Mouse (Mus musculus) R1 (cell line): ENCODE results near the gene Adar.

Experiments used
- DNase-seq: peaks from one replicate; pipeline ENCODE4 v3.0.0-alpha.2; 2018; ENCODE audit warnings: low read depth, low spot score

The Adar gene

DNA sequence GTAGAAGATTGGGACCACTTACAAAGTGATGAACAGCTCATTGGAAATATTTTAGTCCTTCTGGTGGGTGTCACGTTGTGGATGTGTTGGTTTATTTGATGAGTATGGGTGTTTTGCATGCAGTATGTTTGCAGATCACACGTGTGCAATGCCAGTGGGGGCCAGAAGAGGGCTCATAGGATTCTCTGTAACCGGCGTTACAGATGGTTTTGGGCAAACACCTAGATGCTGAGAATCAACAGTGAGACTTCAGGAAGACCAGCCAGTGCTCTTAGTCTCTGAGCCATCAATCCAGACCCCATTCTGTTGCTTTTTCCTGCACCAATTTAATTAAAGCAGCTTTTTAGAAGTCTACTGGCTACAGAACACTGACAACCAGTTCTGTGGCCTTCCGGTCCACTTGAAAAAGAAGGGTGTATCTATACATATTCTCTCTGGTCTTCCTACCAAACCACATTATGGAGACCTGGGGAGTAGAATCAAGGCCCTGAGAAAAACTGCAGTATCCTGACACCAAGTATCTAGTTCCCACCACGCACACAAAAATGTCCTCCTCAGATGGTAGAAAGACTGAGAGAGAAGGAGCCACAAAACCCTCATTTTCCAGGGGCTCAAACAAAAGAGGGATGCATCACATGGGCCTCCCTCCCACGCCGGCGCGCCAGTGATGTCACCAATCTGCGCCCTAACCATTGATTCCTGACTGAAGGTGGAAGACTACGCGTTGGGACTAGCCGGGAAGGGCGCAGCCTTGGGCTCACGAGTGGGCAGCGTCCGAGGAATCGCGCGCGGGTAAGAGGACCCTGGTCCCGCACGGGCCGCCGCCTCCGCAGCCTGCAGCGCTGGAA, at the start of gene Adar:
Gene Adar (plus strand): TSS at position 664 of the 848 bp plus-strand sequence.
- peak; percentile 94 for DNase-seq

DNA sequence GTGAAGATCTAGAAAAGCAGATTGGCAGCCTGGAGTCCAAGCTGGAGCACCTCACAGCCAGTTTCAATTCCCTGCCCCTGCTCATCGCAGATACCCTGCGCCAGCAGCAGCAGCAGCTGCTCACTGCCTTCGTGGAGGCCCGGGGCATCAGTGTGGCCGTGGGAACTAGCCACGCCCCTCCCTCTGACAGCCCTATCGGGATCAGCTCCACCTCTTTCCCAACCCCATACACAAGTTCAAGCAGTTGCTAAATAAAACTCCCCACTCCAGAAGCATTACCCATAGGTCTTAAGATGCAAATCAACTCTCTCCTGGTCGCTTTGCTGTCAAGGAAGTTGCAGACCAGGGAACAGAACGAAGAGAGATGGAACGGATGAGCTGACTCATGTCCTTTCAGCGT, 47.7 kb upstream of the Adar start:
- peak; percentile 54 for DNase-seq

DNA sequence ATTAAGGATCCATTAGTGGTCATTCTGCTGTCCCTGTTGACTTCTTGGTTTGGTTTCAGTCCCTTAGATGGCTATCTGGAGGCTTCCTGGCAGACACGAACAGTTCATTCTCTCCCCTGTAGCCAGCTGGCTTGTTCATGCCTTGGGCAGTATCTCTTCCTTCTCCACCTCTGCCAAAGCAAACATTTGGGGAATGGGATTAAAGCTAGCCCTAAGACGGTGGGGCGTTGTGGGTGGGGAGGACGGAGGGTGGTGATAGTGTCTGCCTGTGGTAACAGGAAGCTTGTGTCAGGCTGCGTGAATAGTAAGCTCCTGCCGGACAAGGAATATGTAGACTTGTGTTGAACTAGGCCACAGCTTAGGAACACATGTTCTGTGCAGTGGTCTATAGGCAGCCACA, 43.5 kb upstream of the Adar start:
- no peak for DNase-seq

DNA sequence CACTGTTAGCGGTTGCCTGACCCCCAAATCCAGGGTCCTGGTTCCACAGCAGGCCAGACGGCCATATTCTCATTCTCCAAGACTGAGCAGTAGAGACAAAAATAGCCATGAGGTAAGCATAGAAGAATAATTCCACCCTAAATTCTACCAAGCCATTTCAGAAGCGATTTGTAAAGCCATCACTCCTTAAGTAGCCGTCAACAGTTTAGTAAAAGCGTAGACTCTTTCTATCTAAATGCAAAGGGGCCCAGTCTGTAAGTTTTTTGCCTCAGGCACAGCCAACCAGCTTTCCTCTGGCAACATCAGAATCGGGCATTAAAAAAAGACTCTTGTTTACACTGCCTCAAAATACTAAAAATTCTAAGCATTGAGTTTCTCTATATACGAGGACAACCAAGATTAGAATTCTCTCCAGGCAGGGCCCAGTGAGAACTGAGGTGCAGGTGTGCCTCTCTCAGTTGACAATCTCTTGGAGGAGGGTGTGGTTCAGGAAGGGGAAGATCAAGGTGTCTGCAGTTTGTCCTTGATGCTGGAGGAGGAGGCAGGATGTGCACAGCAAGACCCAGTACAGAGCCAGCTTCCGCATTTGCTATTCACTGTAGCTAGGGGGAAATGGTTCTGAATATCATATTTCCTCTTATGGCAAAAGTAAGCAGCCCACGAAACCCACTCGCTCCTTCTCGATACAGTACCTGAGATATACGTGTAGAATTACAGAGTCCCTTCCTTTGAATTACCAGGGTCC, 42.1 kb upstream of the Adar start:
- DNase-seq: peak; percentile 47

DNA sequence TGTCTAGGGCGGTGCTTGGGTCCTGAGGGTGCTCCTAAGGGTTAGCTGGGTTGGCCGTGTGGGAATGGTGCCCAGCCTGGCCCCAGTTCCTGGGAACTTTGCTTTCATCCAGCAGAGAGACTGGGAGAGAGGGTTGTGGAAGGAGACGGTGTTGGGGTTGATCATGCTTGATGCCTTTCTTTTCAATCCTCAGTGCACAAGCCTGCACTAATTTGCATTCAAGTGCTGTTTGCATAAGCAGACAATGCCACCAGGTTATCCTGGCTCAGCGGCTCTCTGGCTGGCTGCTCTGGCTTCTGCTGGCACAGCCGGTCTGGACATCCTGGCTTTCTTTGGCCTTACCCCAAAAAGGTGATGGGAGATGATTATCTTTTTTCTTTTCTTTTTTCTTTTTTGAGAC, 37.2 kb upstream of the Adar start:
- no peak for DNase-seq

DNA sequence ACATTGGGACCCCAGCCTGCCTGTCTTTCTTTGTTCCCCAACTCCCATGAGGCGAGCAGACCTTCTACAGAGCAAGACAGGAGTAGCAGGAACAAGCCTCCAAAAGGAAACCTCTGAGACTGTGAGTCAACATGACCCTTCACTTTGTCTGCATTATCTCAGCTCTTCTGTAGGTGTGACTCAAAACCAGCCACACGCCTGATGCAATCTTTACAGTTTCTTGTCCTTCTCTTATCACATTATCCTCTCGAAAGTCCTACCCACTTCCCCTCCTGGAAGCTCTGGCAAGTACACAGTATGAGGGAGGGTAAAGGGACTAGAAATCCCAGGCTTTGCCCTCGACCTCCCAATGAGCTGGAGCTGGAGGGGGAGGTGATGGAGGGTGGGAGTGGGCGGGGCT, 28.8 kb upstream of the Adar start:
- no peak for DNase-seq

DNA sequence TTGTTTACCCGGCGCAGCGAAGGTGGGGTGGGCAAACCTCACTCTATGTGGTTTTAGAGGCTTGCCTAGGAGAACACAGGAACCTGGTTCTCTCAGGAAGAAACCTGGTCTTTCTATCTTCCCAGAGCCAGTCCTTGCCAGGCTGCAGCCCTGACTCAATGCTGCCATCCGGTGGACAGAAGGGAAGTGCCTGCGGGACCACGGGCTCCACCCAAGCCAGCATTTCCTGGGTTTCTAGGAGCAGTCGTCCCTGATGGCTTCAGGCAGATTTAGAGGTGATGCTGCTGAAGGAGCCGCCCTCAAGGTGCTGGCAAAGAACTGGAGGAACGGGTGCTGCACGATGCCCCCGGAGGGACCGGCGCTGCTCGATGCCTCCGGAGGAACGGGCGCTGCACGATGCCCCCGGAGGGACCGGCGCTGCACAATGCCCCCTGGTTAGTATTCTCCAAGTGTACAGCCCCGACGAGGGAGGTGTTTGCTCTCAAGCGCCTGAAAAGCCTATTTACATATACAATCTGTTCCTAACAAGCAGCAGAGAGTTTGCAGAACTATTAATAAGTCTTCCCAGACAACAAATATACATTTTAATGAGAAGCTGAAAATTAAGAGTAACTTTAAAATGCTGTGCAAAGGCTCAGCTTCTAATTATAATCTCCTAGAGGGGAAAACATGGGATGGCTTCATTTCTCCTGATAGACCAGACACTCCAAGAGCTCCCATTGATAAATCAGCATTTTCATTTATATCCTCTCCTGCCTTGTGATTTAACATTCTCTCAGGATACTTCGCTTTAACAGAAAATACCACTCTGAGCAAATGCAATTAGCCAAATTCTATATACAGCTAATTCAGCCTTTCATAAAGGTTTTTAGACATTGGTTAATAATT, 25.9 kb upstream of the Adar start:
- DNase-seq: peak; percentile 77

DNA sequence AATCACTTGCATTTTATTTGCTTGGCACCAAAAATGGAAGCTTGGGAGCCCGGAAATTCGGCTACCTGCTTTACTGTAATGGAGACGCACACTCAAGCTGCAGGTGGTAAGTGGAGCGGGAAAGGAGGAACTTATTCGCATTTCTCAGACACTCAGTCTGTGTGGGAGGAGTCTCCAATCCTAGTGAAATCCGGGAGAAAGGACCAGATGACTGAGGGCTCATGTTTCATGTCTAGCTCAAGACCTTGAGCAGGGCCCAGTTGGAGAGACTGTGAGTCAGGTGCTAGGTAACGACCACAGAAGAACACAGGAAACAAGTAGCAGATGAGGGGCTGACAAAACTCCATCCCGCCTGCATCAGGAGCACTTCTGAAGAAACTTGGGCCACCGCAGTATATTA, 23.0 kb upstream of the Adar start:
- peak; percentile 61 for DNase-seq

DNA sequence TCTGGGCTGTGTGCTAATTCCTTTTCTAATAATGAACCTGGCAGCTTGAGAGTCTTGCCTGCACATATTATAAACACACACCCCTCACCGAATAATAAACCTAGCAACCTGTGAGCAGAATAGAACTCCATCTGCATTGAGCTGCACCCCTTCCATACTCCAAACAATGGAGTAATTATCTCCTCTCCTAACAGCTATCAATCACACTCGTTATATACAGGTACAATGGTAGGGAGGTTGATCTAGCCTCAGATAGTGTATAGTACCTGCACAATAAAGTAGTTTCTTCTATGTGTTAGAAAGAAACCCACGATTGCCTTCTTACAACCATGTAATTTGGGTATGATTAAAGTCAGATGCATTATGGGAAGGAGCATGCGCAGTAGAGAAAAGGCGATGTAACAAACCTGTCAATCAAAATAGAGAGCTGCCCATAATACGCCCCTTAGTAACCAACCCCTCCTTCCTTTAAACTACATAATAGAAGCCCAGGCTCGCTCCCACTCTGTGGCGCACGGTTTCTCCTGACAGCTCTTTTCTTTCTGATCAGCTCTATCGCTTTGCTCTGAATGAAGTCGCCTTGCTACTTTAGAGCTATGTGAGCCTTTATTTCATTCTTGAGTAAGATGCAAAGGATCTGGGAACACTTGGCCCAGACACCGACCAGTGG, 18.5 kb upstream of the Adar start:
- DNase-seq: peak; percentile 85

DNA sequence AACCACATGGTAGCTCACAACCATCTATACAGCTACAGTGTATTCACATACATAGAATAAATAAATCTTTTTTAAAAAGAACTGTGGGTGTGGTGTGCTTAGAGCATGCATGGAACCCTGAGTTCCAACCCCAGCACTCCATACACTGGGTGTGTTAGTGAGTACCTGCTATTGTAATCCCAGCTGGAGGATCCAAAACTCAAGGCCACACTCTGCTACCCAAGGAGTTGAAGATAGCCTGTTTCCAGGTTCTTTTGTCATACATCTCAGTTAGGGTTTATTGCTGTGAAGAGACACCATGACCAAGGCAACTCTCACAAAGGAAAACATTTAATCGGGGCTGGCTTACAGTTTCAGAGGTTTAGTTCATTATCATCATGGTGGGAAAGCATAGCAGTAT, 15.9 kb upstream of the Adar start:
- peak; percentile 51 for DNase-seq

DNA sequence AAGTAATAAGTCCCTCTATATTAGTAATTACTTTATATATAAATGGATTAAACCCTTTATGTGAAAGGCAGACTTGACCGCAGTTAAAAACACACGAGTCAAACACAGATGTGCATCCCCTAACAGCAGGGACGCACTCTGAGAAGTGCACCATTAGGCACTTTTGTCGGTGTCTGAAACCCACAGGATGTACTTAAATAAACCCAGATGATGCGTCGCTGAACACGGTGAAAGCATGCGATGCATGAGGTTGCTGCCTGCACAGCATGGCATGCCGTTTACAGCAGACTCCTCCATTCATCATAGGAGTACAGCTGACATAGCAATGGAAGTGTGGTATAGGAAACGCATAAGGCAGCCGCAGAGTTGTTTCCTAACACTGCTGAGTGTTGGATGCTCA, 14.4 kb upstream of the Adar start:
- DNase-seq: no peak

DNA sequence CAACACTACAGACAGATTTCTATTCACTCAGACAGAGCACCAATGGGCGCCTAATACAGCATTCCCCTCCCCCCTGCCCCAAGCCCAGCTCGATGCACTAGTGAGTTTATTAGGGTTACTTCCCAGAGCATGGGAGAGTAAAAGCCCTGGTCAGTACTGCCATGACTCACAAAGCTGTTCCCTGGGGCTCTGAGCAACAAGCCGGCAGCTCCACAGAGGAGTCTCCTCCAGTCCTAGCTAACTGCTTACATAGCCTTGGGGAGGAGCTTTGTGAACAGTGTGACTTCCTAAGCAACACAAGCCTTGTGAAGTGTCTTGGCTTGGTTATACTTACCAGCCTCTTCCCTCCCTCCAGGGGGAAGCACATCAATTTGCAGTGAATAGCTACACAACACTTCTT, 11.2 kb upstream of the Adar start:
- no peak for DNase-seq

DNA sequence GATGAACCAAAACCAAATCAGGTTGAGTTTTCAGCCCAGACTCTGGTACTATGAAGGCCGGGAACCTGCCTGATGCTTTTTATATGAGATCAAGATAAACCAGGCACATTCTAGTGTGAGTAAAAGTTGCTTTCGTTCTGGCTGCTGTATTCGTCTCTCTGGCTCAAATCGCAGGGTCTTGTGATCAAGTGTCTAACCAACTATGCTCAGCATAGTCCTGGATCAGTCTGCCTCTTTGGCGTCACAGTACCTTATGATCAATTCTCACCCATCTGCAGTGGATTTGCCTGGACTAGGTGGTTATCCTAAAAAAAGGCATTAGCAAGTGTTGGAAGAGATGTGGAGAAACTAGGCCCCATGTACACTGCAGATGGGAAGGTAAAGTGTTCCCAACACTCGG, 10.8 kb upstream of the Adar start:
- no peak for DNase-seq

DNA sequence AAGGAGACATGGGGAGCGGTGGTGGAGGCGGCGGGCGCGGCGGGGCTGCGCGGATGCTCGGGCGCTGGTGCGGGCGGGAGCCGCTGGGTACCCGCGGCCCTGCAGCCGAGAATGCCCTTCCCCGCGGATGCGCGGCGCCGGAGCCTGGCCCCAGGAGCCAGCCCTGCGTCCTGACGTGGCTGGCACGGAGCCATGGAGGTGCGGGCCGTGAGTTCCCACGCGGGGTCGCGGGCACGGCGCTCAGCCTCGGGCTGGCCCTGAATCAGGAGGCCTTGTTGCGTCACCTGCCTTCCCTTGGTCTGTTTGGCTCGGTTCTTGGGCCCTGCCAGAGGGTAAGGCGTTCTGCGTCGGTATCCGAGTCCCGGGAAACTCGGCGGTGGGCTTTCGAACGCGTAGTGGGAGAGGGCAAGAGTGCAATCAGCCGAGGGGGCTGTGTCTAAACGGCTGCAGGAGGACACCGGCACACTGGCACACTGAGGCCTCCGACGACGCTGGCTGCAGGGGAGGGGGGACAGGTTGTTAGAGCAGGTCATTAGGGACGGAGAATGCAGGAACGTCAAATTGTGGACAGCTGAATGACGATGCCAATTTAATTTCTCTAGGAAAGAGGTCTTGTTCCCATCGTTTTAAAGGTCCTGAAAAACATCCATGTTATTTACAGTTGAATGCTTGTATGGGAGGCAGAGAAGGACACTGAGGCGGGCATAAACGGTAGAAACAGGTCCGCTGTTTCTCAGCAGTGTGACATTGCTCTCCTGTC, 565 bp downstream of the Adar start:
- DNase-seq: peak; percentile 65

DNA sequence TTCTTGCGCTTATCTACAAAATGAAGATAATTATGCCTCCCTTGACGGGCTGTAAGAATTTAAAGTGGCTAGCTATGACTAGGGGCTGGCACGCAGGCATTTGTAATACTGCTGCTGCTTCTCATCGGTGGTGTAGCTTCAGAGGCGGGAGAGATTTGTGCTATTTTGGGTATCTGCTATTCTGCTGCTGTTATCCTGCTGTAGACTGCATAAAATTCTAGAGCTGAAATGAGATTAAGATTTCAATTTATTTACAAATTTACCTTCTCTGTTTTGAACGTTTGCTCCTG, 1.1 kb downstream of the Adar start:
- DNase-seq: no peak

DNA sequence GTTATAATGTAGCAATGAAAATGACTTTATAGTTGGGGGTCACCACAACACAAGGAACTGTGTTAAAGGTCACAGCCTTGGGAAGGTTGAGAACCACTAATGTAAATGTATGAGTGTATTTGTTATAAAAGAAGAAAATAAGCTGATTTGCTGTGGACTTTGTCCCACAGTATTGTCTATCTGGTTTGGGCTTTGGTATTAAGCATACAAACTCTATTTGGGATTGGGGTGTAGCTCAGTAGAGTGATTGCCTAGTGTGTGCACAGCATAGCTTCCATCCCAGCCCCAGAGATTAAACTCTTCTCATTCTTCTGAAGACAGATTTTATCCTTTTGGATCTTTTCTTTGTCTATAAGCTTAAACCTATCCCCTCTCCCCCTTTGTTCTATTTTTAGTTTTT, 7.2 kb downstream of the Adar start:
- no peak for DNase-seq

DNA sequence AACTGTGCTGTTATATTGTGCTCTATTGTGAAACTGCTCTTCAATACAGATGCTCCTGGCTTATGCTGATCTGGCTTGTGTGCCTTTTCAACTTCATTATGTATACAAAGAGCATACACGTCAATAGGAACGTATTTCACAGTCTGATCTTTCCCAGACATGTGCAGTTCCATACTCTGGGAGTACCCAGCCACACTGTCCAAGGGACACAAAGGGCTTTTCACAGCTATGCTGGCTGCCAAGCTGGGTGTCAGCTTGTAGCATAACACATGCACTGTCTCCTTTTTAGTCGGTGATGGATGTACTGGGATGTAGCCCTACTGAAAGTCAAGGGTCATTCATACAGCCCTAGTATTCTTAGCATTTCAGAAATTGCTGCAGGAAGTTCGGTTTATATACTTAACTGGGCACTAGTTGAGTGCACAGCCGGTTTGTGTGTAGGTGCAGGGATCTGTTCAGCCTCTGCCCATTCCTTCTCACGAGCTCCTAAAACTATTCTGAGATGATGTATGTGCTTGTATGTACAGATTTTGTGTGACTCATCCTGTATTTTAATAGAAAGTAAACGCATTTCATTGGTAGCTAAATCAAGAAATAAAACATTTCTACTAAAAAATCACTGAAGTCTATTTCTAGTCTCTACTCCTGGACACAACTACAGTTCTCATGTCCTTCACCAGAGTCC, 8.7 kb downstream of the Adar start:
- no peak for DNase-seq

DNA sequence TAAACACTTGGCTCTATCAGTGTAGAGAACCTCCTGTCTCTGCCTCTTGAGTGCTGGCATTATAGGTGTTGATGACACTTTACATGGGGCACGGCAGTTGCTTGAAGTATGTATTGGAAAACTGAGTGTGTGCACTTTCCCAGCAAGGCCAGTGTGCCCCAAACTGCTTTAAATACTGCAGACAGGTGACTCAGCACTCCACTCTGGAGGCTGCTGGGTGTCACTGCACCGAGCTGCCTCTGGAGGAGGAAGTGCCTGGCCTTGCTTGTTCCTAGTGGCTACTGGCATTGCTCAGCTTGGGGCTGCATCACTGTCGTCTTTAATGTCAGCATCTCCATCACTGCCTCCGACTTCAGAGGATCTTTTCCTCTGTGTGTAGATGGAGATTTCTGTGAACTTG, 12.2 kb downstream of the Adar start:
- DNase-seq: peak; percentile 78

DNA sequence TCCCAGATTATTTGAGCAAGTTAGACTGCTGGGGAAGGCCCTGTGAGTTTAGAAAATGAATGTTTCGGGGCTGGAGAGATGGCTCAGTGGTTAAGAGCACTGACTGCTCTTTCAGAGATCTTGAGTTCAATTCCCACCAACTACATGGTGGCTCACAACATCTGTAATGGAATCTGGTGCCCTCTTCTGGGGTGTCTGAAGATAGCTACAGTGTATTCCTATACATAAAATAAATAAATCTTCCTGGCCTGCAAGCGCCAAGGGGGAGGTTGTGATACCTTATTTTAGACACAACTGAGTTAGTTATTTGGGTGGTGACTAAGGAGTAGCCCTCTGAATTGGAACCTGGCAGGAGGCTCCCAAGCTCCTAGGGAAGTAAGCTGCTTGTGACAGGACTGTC, 14.0 kb downstream of the Adar start:
- DNase-seq: no peak
